Mouse (Mus musculus) kidney, embryonic 14.5 days (tissue): ENCODE results near the gene Vars2. TPM values are rescaled to one million over a fixed set of nuclear protein-coding genes. Genes with fewer than 3 reads are reported as not detected.
A peak's percentile ranks its signal among the peaks of the same experiment; 100 is the strongest.

ENCODE experiments used
- ATAC-seq: fragments of 200-750 bp; cut with Nextera tagmentation; 2 replicates; pipeline ENCODE4 v1.8.0; 2017; ENCODE audit warnings: moderate number of reproducible peaks, mild to moderate bottlenecking, moderate TSS enrichment, moderate library complexity; ENCODE audit not compliant: low FRiP score, low TSS enrichment
- H3K27ac ChIP-seq: fragments of 300-500 bp; sonication (generic); 2 replicates; pipeline ENCODE4 v1.5.1; 2014; ENCODE audit warnings: low read depth, mild to moderate bottlenecking, low read length, moderate library complexity, mixed read lengths
- H3K27me3 ChIP-seq: fragments of 300-500 bp; sonication (generic); 2 replicates; pipeline ENCODE4 v1.6.1; 2014; ENCODE audit warnings: mild to moderate bottlenecking, low read length; ENCODE audit not compliant: control insufficient read depth, insufficient read depth
- H3K36me3 ChIP-seq: fragments of 300-500 bp; sonication (generic); 2 replicates; pipeline ENCODE4 v1.6.1; 2014; ENCODE audit warnings: low read length, mixed read lengths; ENCODE audit not compliant: control insufficient read depth, insufficient read depth
- H3K4me1 ChIP-seq: fragments of 300-500 bp; sonication (generic); 2 replicates; pipeline ENCODE4 v1.6.1; 2014; ENCODE audit warnings: low read length, mixed read lengths; ENCODE audit not compliant: control insufficient read depth, insufficient read depth
- H3K4me2 ChIP-seq: fragments of 300-500 bp; sonication (generic); replicated peaks from 2 replicates; pipeline ENCODE4 v1.6.1; 2014; ENCODE audit warnings: low read depth, mild to moderate bottlenecking, low read length
- H3K4me3 ChIP-seq: fragments of 300-500 bp; sonication (generic); 2 replicates; pipeline ENCODE4 v1.5.1; 2014; ENCODE audit warnings: mild to moderate bottlenecking, low read length
- H3K9ac ChIP-seq: fragments of 300-500 bp; sonication (generic); 2 replicates; pipeline ENCODE4 v1.6.1; 2014; ENCODE audit warnings: low read depth, mild to moderate bottlenecking, low read length, moderate library complexity
- H3K9me3 ChIP-seq: fragments of 300-500 bp; sonication (generic); 2 replicates; pipeline ENCODE4 v1.6.1; 2016; ENCODE audit warnings: low read length; ENCODE audit not compliant: control insufficient read depth
- WGBS: fragments of 180-500 bp; shearing (Covaris S2); extraction: QIAGEN DNeasy Blood & Tissue Kit; methylation state at CpG from one replicate; pipeline ENCODE4 v1.1.7; 2014; 5-methylcytosine and 5-hydroxymethylcytosine counted together
- polyA plus RNA-seq: library from polyadenylated mRNA; unstranded; fragments of >200 nt; fragmentation: Nextera tagmentation; extraction: Ambion mirVana; gene quantifications from 2 replicates; pipeline ENCODE4 v1.2.1, GENCODE M21; 2014

Vars2 gene
- polyA plus RNA-seq, 1 experiment from 2014 or later = 16.8 TPM

- H3K4me1 ChIP-seq = peaks cover 32% of the 10 kb centered on the region
- H3K4me2 ChIP-seq = peak overlapping the region; percentile 70
- peak overlapping the region; percentile 57 for H3K9ac ChIP-seq
- H3K27ac ChIP-seq = peak overlapping the region; percentile 98
- whole genome bisulfite sequencing = 4% methylated on average over 13 of the region's 14 CpGs
- H3K27me3 ChIP-seq = no peaks in the 10 kb centered on the region
- H3K4me3 ChIP-seq = peak overlapping the region; percentile 39
- H3K9me3 ChIP-seq = no peaks in the 10 kb centered on the region
- H3K36me3 ChIP-seq = no peaks in the 10 kb centered on the region
- peak; percentile 51 for ATAC-seq
These were observed 36.4 kb upstream of the Vars2 start for GRCm38 (mm10) chr17:35703751-35704271.

DNA sequence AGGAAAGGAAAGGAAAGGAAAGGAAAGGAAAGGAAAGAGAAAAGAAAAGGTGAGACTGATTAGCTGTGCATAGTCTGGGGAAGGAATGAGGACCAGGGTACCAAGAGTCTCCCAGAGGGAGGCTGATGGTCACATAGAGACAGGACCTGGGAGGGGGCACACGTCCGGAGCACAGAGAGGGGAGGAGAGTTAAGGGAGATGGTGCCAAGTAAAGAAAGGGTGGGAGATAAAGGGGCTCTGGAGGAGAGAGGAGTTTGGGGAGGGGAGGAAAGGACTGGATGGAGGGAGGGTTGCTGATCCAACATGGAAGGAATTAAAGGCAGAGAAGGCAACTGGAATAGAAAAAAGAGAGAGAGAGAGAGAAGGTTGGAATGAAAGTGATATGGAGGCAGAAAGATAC is 35.7 kb upstream of the Vars2 start:
- Histone ChIP-seq H3K9ac (peak overlapping the region; percentile 65; the same call in 1 of the 2 replicates), H3K9me3 (no peaks in the 10 kb centered on the region), H3K4me1 (peaks cover 35% of the 10 kb centered on the region), H3K27ac (peak overlapping the region; percentile 93; the same call in 1 of the 2 replicates), H3K27me3 (no peaks in the 10 kb centered on the region), H3K36me3 (no peaks in the 10 kb centered on the region), H3K4me3 (peak overlapping the region; percentile 66), H3K4me2 (peak overlapping the region; percentile 48)
- ATAC-seq = no peak
- WGBS = 17% methylated on average over 2 of the region's 2 CpGs

- peak overlapping the region; percentile 48 for H3K4me2 ChIP-seq
- peak overlapping the region; percentile 93 for H3K27ac ChIP-seq
- H3K4me3 ChIP-seq = peak overlapping the region; percentile 66
- no peak for ATAC-seq
- H3K36me3 ChIP-seq = no peaks in the 10 kb centered on the region
- H3K9me3 ChIP-seq = no peaks in the 10 kb centered on the region
- WGBS = 8% methylated on average over 4 of the region's 4 CpGs
- no peaks in the 10 kb centered on the region for H3K27me3 ChIP-seq
- peak overlapping the region; percentile 65; the same call in 1 of the 2 replicates for H3K9ac ChIP-seq
- peaks cover 40% of the 10 kb centered on the region for H3K4me1 ChIP-seq
These were observed 35.2 kb upstream of the Vars2 start for GRCm38 (mm10) chr17:35702605-35703004.

- Histone ChIP-seq H3K27ac (peak overlapping the region; percentile 93), H3K4me2 (peak overlapping the region; percentile 48), H3K9ac (peak overlapping the region; percentile 65), H3K27me3 (no peaks in the 10 kb centered on the region), H3K9me3 (no peaks in the 10 kb centered on the region), H3K4me1 (peaks cover 45% of the 10 kb centered on the region), H3K4me3 (peak overlapping the region; percentile 66), H3K36me3 (no peaks in the 10 kb centered on the region)
- peak; percentile 7; the same call in 1 of the 2 replicates for ATAC-seq
- WGBS = 4% methylated on average over 16 of the region's 16 CpGs
These were observed 34.6 kb upstream of the Vars2 start for GRCm38 (mm10) chr17:35701978-35702461.

- H3K9ac ChIP-seq = peak overlapping the region; percentile 65
- peak overlapping the region; percentile 48 for H3K4me2 ChIP-seq
- peaks cover 45% of the 10 kb centered on the region for H3K4me1 ChIP-seq
- under 1% methylated on average over 15 of the region's 16 CpGs for WGBS
- no peaks in the 10 kb centered on the region for H3K36me3 ChIP-seq
- no peaks in the 10 kb centered on the region for H3K27me3 ChIP-seq
- no peaks in the 10 kb centered on the region for H3K9me3 ChIP-seq
- no peak for ATAC-seq
- peak overlapping the region; percentile 93 for H3K27ac ChIP-seq
- H3K4me3 ChIP-seq = peak overlapping the region; percentile 66
These were observed 34.0 kb upstream of the Vars2 start for GRCm38 (mm10) chr17:35701203-35701977.

GRCm38 (mm10) chr17:35700371-35700961 is 33.1 kb upstream of the Vars2 start:
- peaks cover 43% of the 10 kb centered on the region for H3K4me1 ChIP-seq
- H3K9ac ChIP-seq = peak overlapping the region; percentile 65
- peak overlapping the region; percentile 48 for H3K4me2 ChIP-seq
- H3K27ac ChIP-seq = peak overlapping the region; percentile 93
- ATAC-seq = peak; percentile 65
- WGBS = 0% methylated on average over 37 of the region's 66 CpGs
- no peaks in the 10 kb centered on the region for H3K27me3 ChIP-seq
- peaks cover under 1% of the 10 kb centered on the region; the same call in 1 of the 2 replicates for H3K9me3 ChIP-seq
- peaks cover 3% of the 10 kb centered on the region; the same call in 1 of the 2 replicates for H3K36me3 ChIP-seq
- peak overlapping the region; percentile 66 for H3K4me3 ChIP-seq

GRCm38 (mm10) chr17:35699919-35700318 is 32.5 kb upstream of the Vars2 start:
- Histone ChIP-seq H3K27me3 (no peaks in the 10 kb centered on the region), H3K4me1 (peaks cover 40% of the 10 kb centered on the region), H3K36me3 (peaks cover 5% of the 10 kb centered on the region; the same call in 1 of the 2 replicates), H3K9me3 (peaks cover 4% of the 10 kb centered on the region; the same call in 1 of the 2 replicates), H3K9ac (peak overlapping the region; percentile 65), H3K27ac (peak overlapping the region; percentile 93), H3K4me3 (peak overlapping the region; percentile 66), H3K4me2 (peak overlapping the region; percentile 48)
- peak; percentile 28 for ATAC-seq
- 3% methylated on average over 19 of the region's 19 CpGs for WGBS

DNA sequence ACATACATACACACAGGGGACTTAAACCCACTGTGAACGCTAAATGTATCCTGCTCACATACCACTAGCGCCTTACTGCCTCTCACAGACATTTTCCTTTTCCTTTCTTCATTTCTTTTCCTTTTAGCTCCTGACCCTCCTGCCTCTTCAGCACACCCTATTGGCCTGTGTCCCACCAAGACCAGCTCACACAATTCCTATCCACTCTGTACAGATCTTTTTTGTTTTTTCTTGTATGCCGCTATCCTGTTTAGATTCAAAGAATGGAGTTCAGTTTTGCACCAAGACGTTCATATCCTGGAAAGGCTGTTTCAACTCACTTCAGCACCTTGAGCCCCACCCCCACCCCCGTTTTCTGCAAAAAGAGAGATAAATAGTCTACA is 31.1 kb upstream of the Vars2 start:
- H3K9ac ChIP-seq = peak overlapping the region; percentile 51; the same call in 1 of the 2 replicates
- H3K4me3 ChIP-seq = no peak overlapping the region
- H3K4me1 ChIP-seq = peaks cover 31% of the 10 kb centered on the region

More for the DNA sequence above, 31.1 kb upstream of the Vars2 start:
- H3K27ac ChIP-seq = peak overlapping the region; percentile 70; the same call in 1 of the 2 replicates
- H3K27me3 ChIP-seq = no peaks in the 10 kb centered on the region
- ATAC-seq = no peak
- 51% methylated on average over 5 of the region's 5 CpGs for WGBS
- H3K36me3 ChIP-seq = peaks cover 10% of the 10 kb centered on the region
- peak overlapping the region; percentile 43 for H3K4me2 ChIP-seq
- peaks cover 4% of the 10 kb centered on the region; the same call in 1 of the 2 replicates for H3K9me3 ChIP-seq
